8 mouse cellular contexts compared by ENCODE assay signal in genomic region chr2:35582341-35582941, GRCm38 (mm10). TPM values are rescaled to one million over a fixed set of nuclear protein-coding genes. Genes with fewer than 3 reads are reported as not detected.
A peak's percentile ranks its signal among the peaks of the same experiment; 100 is the strongest.
DNase-seq lines count a peak whose midpoint lies in the region; ATAC-seq and TF ChIP-seq lines count a peak whose summit lies in the region.

No protein-coding gene starts in this region.

- peak overlapping the region; percentile 68 for H3K9ac ChIP-seq in forebrain, embryonic 12.5 days
- H3K9ac ChIP-seq in heart, postnatal 0 days (replicated peaks; ENCODE audit: low read depth, low read length) = peak overlapping the region; percentile 81

- H3K4me2 ChIP-seq in forebrain, embryonic 12.5 days = peak overlapping the region; percentile 98
- peak overlapping the region; percentile 94 for H3K4me2 ChIP-seq in heart, postnatal 0 days (ENCODE audit: low read depth, low read length)

- peaks cover 27% of the 10 kb centered on the region for H3K4me1 ChIP-seq in forebrain, embryonic 12.5 days
- peaks cover 17% of the 10 kb centered on the region for H3K4me1 ChIP-seq in heart, postnatal 0 days (ENCODE audit: control insufficient read depth, insufficient read depth)

- H3K36me3 ChIP-seq in forebrain, embryonic 12.5 days (replicated peaks) = no peaks in the 10 kb centered on the region
- no peaks in the 10 kb centered on the region for H3K36me3 ChIP-seq in heart, postnatal 0 days (replicated peaks; ENCODE audit: control insufficient read depth, insufficient read depth, low read length)

- peak; percentile 65 for ATAC-seq in forebrain, embryonic 12.5 days (ENCODE audit: low FRiP score)
- peak; percentile 66 for ATAC-seq in heart, postnatal 0 days (ENCODE audit: insufficient read depth, low read depth)

- TF ChIP-seq CTCF in heart, postnatal 0 days (IDR thresholded peaks at IDR 0.05; ENCODE audit: low read depth) = no peak

- TF ChIP-seq EP300 in heart, postnatal 0 days (IDR thresholded peaks at IDR 0.05; ENCODE audit: low read depth) = no peak

- H3K27ac ChIP-seq in forebrain, embryonic 12.5 days = no peak overlapping the region
- H3K27ac ChIP-seq in heart, postnatal 0 days (ENCODE audit: low read depth) = peak overlapping the region; percentile 87

- peak overlapping the region; percentile 55 for H3K4me3 ChIP-seq in forebrain, embryonic 12.5 days (replicated peaks)
- peak overlapping the region; percentile 52 for H3K4me3 ChIP-seq in heart, postnatal 0 days (ENCODE audit: low read depth, low read length)

- peak; percentile 80 to 82 for DNase-seq in urinary bladder, adult 18-20 months (ENCODE audit: low spot score in 2 of 2)
- DNase-seq in urinary bladder, postnatal 10 days (ENCODE audit: low spot score) = no peak
- peak; percentile 50 for DNase-seq in heart, postnatal 0 days (ENCODE audit: low spot score)
- DNase-seq in kidney, postnatal 25 days = peak; percentile 87 to 97
- peak; percentile 91 to 94 for DNase-seq in lung, adult 18-20 months
- DNase-seq in ovary, postnatal 36 days (ENCODE audit: low spot score) = peak; percentile 80
- DNase-seq in c-Kit-positive CD71-positive TER-119-positive erythroid progenitor cells, embryonic 14.5 days (ENCODE audit: low spot score) = no peak

- H3K9me3 ChIP-seq in forebrain, embryonic 12.5 days = no peaks in the 10 kb centered on the region
- H3K9me3 ChIP-seq in heart, postnatal 0 days (replicated peaks; ENCODE audit: control insufficient read depth, low read length) = no peaks in the 10 kb centered on the region

- WGBS in forebrain, embryonic 12.5 days = under 1% methylated on average over 34 of the region's 46 CpGs
- WGBS in heart, postnatal 0 days = 2% methylated on average over 31 of the region's 46 CpGs

- peaks cover 93% of the 10 kb centered on the region for H3K27me3 ChIP-seq in forebrain, embryonic 12.5 days
- peaks cover 20% of the 10 kb centered on the region; the same call in 1 of the 2 replicates for H3K27me3 ChIP-seq in heart, postnatal 0 days (ENCODE audit: control insufficient read depth, insufficient read depth, low read length)

RNA-seq across cellular contexts. Expression of gene Dab2ip, which starts 24.4 kb away (rescaled TPM):
- polyA plus RNA-seq in forebrain, embryonic 12.5 days (2016; fragmentation: Nextera tagmentation; extraction: Ambion mirVana) = 36.8 and 56.9 TPM in 2 replicates
- total RNA-seq in heart, postnatal 0 days (2014; rRNA removed; ENCODE audit: low replicate concordance) = 57.7 and 61.1 TPM in 2 replicates
- polyA plus RNA-seq in heart, postnatal 0 days (2015; fragmentation: Nextera tagmentation; extraction: Ambion mirVana) = 23.8 and 23.9 TPM in 2 replicates

Comparison
In these comparisons a context has a peak if more than half of its experiments do, and no peak if none do; other contexts are left out.
1. DNase-seq: peak in urinary bladder, adult 18-20 months (2 of 2), heart, postnatal 0 days (single experiment), kidney, postnatal 25 days (2 of 2), lung, adult 18-20 months (2 of 2) and ovary, postnatal 36 days (single experiment); none in urinary bladder, postnatal 10 days (single experiment) and c-Kit-positive CD71-positive TER-119-positive erythroid progenitor cells, embryonic 14.5 days (single experiment).